Mouse (Mus musculus) bone marrow, adult 2 months (tissue): ENCODE measurements around the gene Rassf5. TPM values are rescaled to one million over a fixed set of nuclear protein-coding genes. Genes with fewer than 3 reads are reported as not detected.

Source experiments
- H3K27ac ChIP-seq: fragments of 200-500 bp; 2 replicates; pipeline ENCODE4 v1.5.1; 2012; ENCODE audit warnings: low read depth, mild to moderate bottlenecking, control low read depth, inconsistent platforms, low read length; ENCODE audit not compliant: control insufficient read depth, poor library complexity, insufficient read depth
- H3K4me1 ChIP-seq: fragments of 200-500 bp; 2 replicates; pipeline ENCODE4 v1.6.1; 2011; ENCODE audit warnings: low read length; ENCODE audit not compliant: control insufficient read depth, insufficient read depth
- H3K4me3 ChIP-seq: fragments of 200-500 bp; replicated peaks from 2 replicates; pipeline ENCODE3; 2011; ENCODE audit warnings: mild to moderate bottlenecking, low read depth, low read length, control low read depth; ENCODE audit not compliant: control insufficient read depth
- CTCF ChIP-seq: fragments of 200-500 bp; IDR thresholded peaks from 2 replicates; pipeline ENCODE4 v1.5.1; 2011; ENCODE audit warnings: low read length, control low read depth; ENCODE audit not compliant: control insufficient read depth, insufficient read depth
- POLR2A ChIP-seq: fragments of 200-500 bp; IDR thresholded peaks from 2 replicates; pipeline ENCODE4 v1.6.1; 2011; ENCODE audit warnings: low read depth, mild to moderate bottlenecking, control low read depth, low read length, borderline replicate concordance; ENCODE audit not compliant: control insufficient read depth
- WGBS: fragments of 180-500 bp; shearing (Covaris S2); methylation state at CpG from one replicate; pipeline ENCODE4 v1.1.7; 2018; 5-methylcytosine and 5-hydroxymethylcytosine counted together
- polyA plus RNA-seq: library from polyadenylated mRNA; stranded (reverse); fragments of >200 nt; gene quantifications from 2 replicates; pipeline ENCODE4 v1.2.4, GENCODE M21; 2011; ENCODE audit warnings: low replicate concordance; ENCODE audit not compliant: missing spikeins, insufficient read depth, insufficient read length

Rassf5 gene
- polyA plus RNA-seq, 1 experiment, result 21.8 TPM

- Histone ChIP-seq H3K27ac (no peak overlapping the region), H3K4me3 (no peak overlapping the region), H3K4me1 (no peaks in the 10 kb centered on the region)
- WGBS, result 58% methylated on average over 5 of the region's 5 CpGs
- TF ChIP-seq POLR2A (no peak), CTCF (no peak)
Observed at GRCm38 (mm10) chr1:131228659-131229058, 16.4 kb downstream of the Rassf5 start.

- 64% methylated on average over 7 of the region's 7 CpGs for WGBS
- Histone ChIP-seq H3K4me1 (no peaks in the 10 kb centered on the region), H3K4me3 (no peak overlapping the region), H3K27ac (no peak overlapping the region)
- no peak for TF ChIP-seq CTCF
- no peak for TF ChIP-seq POLR2A
Observed at GRCm38 (mm10) chr1:131228225-131228624, 16.8 kb downstream of the Rassf5 start.

GRCm38 (mm10) chr1:131224848-131225471 is 20.1 kb downstream of the Rassf5 start:
- no peak for TF ChIP-seq CTCF
- Histone ChIP-seq H3K4me3 (no peak overlapping the region), H3K27ac (no peak overlapping the region; the same call in 1 of the 2 replicates), H3K4me1 (no peaks in the 10 kb centered on the region)
- 78% methylated on average over 12 of the region's 12 CpGs for WGBS

GRCm38 (mm10) chr1:131223345-131223744 is 21.7 kb downstream of the Rassf5 start:
- Histone ChIP-seq H3K27ac (no peak overlapping the region), H3K4me1 (peaks cover 2% of the 10 kb centered on the region; the same call in 1 of the 2 replicates), H3K4me3 (no peak overlapping the region)
- TF ChIP-seq CTCF, result no peak
- TF ChIP-seq POLR2A, result no peak
- 77% methylated on average over 2 of the region's 2 CpGs for WGBS

GRCm38 (mm10) chr1:131221822-131222590 is 23.1 kb downstream of the Rassf5 start:
- H3K4me1 ChIP-seq, result peaks cover 2% of the 10 kb centered on the region; the same call in 1 of the 2 replicates
- H3K4me3 ChIP-seq, result no peak overlapping the region
- 81% methylated on average over 13 of the region's 13 CpGs for WGBS
- TF ChIP-seq POLR2A (no peak), CTCF (no peak)
- H3K27ac ChIP-seq, result no peak overlapping the region

DNA sequence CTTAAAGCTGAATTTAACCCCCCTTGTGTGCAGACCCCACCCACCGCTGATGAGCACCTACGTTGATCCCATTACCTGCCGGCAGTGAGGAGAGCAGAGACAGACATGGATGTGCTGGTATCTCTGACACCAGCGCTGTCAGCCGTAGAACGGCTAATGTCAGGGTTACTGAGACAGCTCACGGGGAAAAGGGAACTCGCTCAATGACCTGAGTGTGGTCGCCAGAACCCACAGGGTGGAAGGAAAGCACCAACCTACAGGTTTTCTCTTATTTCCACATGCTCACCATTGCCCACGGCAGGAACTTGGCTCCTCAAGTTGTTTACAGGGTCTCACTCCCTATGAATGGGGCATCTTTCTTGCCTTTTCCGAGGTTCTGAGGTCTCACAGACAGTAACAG is 26.1 kb downstream of the Rassf5 start:
- TF ChIP-seq CTCF (no peak), POLR2A (no peak)
- H3K4me3 ChIP-seq, result no peak overlapping the region
- H3K4me1 ChIP-seq, result peaks cover 2% of the 10 kb centered on the region; the same call in 1 of the 2 replicates
- no peak overlapping the region for H3K27ac ChIP-seq
- WGBS, result 18% methylated on average over 11 of the region's 11 CpGs

GRCm38 (mm10) chr1:131213361-131213760 is 31.7 kb downstream of the Rassf5 start:
- H3K4me3 ChIP-seq, result no peak overlapping the region
- WGBS, result 74% methylated on average over 6 of the region's 6 CpGs
- H3K4me1 ChIP-seq, result no peaks in the 10 kb centered on the region; the same call in 1 of the 2 replicates
- no peak overlapping the region for H3K27ac ChIP-seq
- TF ChIP-seq POLR2A (no peak), CTCF (no peak)

- Histone ChIP-seq H3K4me1 (no peaks in the 10 kb centered on the region; the same call in 1 of the 2 replicates), H3K27ac (no peak overlapping the region), H3K4me3 (no peak overlapping the region)
- 41% methylated on average over 5 of the region's 5 CpGs for WGBS
- TF ChIP-seq CTCF, result no peak
- no peak for TF ChIP-seq POLR2A
Observed at GRCm38 (mm10) chr1:131212956-131213355, 32.1 kb downstream of the Rassf5 start.
